Mouse (Mus musculus) MEL (cell line): ENCODE data around the gene Acot7. TPM values are rescaled to one million over a fixed set of nuclear protein-coding genes. Genes with fewer than 3 reads are reported as not detected.

Experiments
- DNase-seq: peaks from one replicate; pipeline ENCODE4 v3.0.0; 2011; ENCODE audit warnings: low read depth, low spot score
- H3K27ac ChIP-seq: 2 replicates; pipeline ENCODE4 v1.5.1; 2012; ENCODE audit warnings: low read depth, mild to moderate bottlenecking, control low read depth, low read length, moderate library complexity; ENCODE audit not compliant: control insufficient read depth
- H3K27me3 ChIP-seq, 2 experiments: fragments of 150-350 bp in 1 of 2; sonication (generic) in 1 of 2; 2 replicates each; pipeline ENCODE4 v1.6.1; 2012; ENCODE audit warnings: low read length in 2 of 2, mild to moderate bottlenecking in 2 of 2, improper control_type of control experiment in 1 of 2, moderate library complexity in 1 of 2; ENCODE audit not compliant: insufficient read depth in 2 of 2, control insufficient read depth in 1 of 2
- H3K36me3 ChIP-seq, 2 experiments: 2 replicates each; pipeline ENCODE4 v1.6.1; 2012 to 2014; ENCODE audit warnings: low read length in 2 of 2, improper control_type of control experiment in 1 of 2, inconsistent platforms in 1 of 2, mild to moderate bottlenecking in 1 of 2; ENCODE audit not compliant: insufficient read depth in 2 of 2, control insufficient read depth in 1 of 2
- H3K4me1 ChIP-seq, 2 experiments: fragments of 150-350 bp in 1 of 2; sonication (generic) in 1 of 2; 2 replicates each; pipeline ENCODE4 v1.6.1; 2012; ENCODE audit warnings: low read length in 2 of 2, improper control_type of control experiment in 1 of 2, mild to moderate bottlenecking in 1 of 2; ENCODE audit not compliant: insufficient read depth in 2 of 2, control insufficient read depth in 1 of 2
- H3K4me3 ChIP-seq, 2 experiments: fragments of 150-350 bp in 1 of 2; sonication (generic) in 1 of 2; 2 replicates each; pipeline ENCODE4 v1.5.1; 2012; ENCODE audit warnings: low read depth in 2 of 2, low read length in 2 of 2, mild to moderate bottlenecking in 2 of 2, moderate library complexity in 2 of 2, control low read depth in 1 of 2, improper control_type of control experiment in 1 of 2; ENCODE audit not compliant: control insufficient read depth in 1 of 2, insufficient read depth in 1 of 2
- H3K79me2 ChIP-seq: 2 replicates; pipeline ENCODE4 v1.6.1; 2012; ENCODE audit warnings: mild to moderate bottlenecking, low read length, moderate library complexity; ENCODE audit not compliant: control insufficient read depth, poor library complexity, insufficient read depth
- H3K9ac ChIP-seq: 2 replicates; pipeline ENCODE4 v1.6.1; 2012; ENCODE audit warnings: low read depth, mild to moderate bottlenecking, control low read depth, low read length, moderate library complexity; ENCODE audit not compliant: control insufficient read depth, poor library complexity, severe bottlenecking
- H3K9me3 ChIP-seq: fragments of 150-350 bp; sonication (generic); replicated peaks from 2 replicates; pipeline ENCODE4 v1.6.1; 2012; ENCODE audit warnings: mild to moderate bottlenecking, low read length, improper control_type of control experiment, moderate library complexity; ENCODE audit not compliant: insufficient read depth
- CTCF ChIP-seq, 3 experiments: IDR thresholded peaks in 2 of 3; conservative IDR thresholded peaks in 1 of 3; 2 replicates each; pipeline ENCODE4 v1.5.1; 2011 to 2012; ENCODE audit warnings: low read length in 3 of 3, low read depth in 2 of 3, mild to moderate bottlenecking in 2 of 3, improper control_type of control experiment in 1 of 3, inconsistent platforms in 1 of 3, mixed read lengths in 1 of 3, moderate library complexity in 1 of 3; ENCODE audit not compliant: control insufficient read depth in 1 of 3, insufficient read depth in 1 of 3, poor library complexity in 1 of 3, severe bottlenecking in 1 of 3
- ELF1 ChIP-seq: IDR thresholded peaks from 2 replicates; pipeline ENCODE4 v1.6.1; 2014; ENCODE audit warnings: low read depth, mild to moderate bottlenecking, inconsistent platforms, low read length, improper control_type of control experiment, moderate library complexity
- ETS1 ChIP-seq: IDR thresholded peaks from 2 replicates; pipeline ENCODE4 v1.6.1; 2012; ENCODE audit warnings: low read depth, mild to moderate bottlenecking, inconsistent platforms, low read length, improper control_type of control experiment, moderate library complexity
- GABPA ChIP-seq: IDR thresholded peaks from 2 replicates; pipeline ENCODE4 v1.6.1; 2012; ENCODE audit warnings: low read depth, mild to moderate bottlenecking, inconsistent platforms, low read length, improper control_type of control experiment, moderate library complexity
- HCFC1 ChIP-seq: IDR thresholded peaks from 2 replicates; pipeline ENCODE4 v1.6.1; 2012; ENCODE audit warnings: low read depth, mild to moderate bottlenecking, inconsistent platforms, low read length, improper control_type of control experiment, moderate library complexity
- MAX ChIP-seq: IDR thresholded peaks from 2 replicates; pipeline ENCODE4 v1.6.1; 2011; ENCODE audit warnings: low read length, improper control_type of control experiment
- MXI1 ChIP-seq: IDR thresholded peaks from 2 replicates; pipeline ENCODE4 v1.6.1; 2011; ENCODE audit warnings: mild to moderate bottlenecking, low read depth, low read length, improper control_type of control experiment
- NELFE ChIP-seq: IDR thresholded peaks from 2 replicates; pipeline ENCODE4 v1.6.1; 2011; ENCODE audit warnings: low read depth, low read length, improper control_type of control experiment
- POLR2A ChIP-seq, 2 experiments: IDR thresholded peaks; 2 replicates each; pipeline ENCODE4 v1.6.1; 2011 to 2012; ENCODE audit warnings: low read length in 2 of 2, mild to moderate bottlenecking in 2 of 2, control low read depth in 1 of 2, improper control_type of control experiment in 1 of 2, low read depth in 1 of 2, moderate library complexity in 1 of 2; ENCODE audit not compliant: control insufficient read depth in 1 of 2, insufficient read depth in 1 of 2, poor library complexity in 1 of 2
- POLR2AphosphoS2 ChIP-seq: IDR thresholded peaks from 2 replicates; pipeline ENCODE4 v1.6.1; 2011; ENCODE audit warnings: low read length, improper control_type of control experiment
- RAD21 ChIP-seq: IDR thresholded peaks from 2 replicates; pipeline ENCODE4 v1.6.1; 2011; ENCODE audit warnings: mild to moderate bottlenecking, low read depth, low read length, improper control_type of control experiment
- SIN3A ChIP-seq: IDR thresholded peaks from 2 replicates; pipeline ENCODE4 v1.6.1; 2012; ENCODE audit warnings: low read length, improper control_type of control experiment, inconsistent platforms
- SMC3 ChIP-seq: IDR thresholded peaks from 2 replicates; pipeline ENCODE4 v1.6.1; 2011; ENCODE audit warnings: low read depth, low read length, improper control_type of control experiment
- TAL1 ChIP-seq: IDR thresholded peaks from 2 replicates; pipeline ENCODE4 v1.6.1; 2012; ENCODE audit warnings: mild to moderate bottlenecking, inconsistent platforms, low read length, moderate library complexity, mixed read lengths
- UBTF ChIP-seq: IDR thresholded peaks from 2 replicates; pipeline ENCODE4 v1.6.1; 2012; ENCODE audit warnings: low read depth, mild to moderate bottlenecking, inconsistent platforms, low read length, improper control_type of control experiment, moderate library complexity, borderline replicate concordance; ENCODE audit not compliant: insufficient read depth
- USF2 ChIP-seq, 2 experiments: IDR thresholded peaks; 2 replicates each; pipeline ENCODE4 v1.6.1; 2011 to 2012; ENCODE audit warnings: improper control_type of control experiment in 2 of 2, low read length in 2 of 2, borderline replicate concordance in 1 of 2, inconsistent platforms in 1 of 2, low read depth in 1 of 2, mild to moderate bottlenecking in 1 of 2; ENCODE audit not compliant: insufficient read depth in 1 of 2
- ZC3H11A ChIP-seq: IDR thresholded peaks from 2 replicates; pipeline ENCODE4 v1.6.1; 2012; ENCODE audit warnings: low read depth, mild to moderate bottlenecking, inconsistent platforms, low read length, improper control_type of control experiment
- ZMIZ1 ChIP-seq: IDR thresholded peaks from 2 replicates; pipeline ENCODE4 v1.6.1; 2012; ENCODE audit warnings: low read depth, mild to moderate bottlenecking, inconsistent platforms, low read length, improper control_type of control experiment, moderate library complexity
- ZNF384 ChIP-seq: IDR thresholded peaks from 2 replicates; pipeline ENCODE4 v1.6.1; 2012; ENCODE audit warnings: low read depth, mild to moderate bottlenecking, inconsistent platforms, low read length, improper control_type of control experiment
- polyA plus RNA-seq, 2 experiments: library from polyadenylated mRNA; stranded (reverse) in 1 of 2; unstranded in 1 of 2; fragments of >175 nt in 1 of 2; fragments of >200 nt in 1 of 2; gene quantifications; 2 replicates each; pipeline versions ENCODE4 v1.2.1 to v1.2.4; 2012; ENCODE audit warnings: low replicate concordance in 2 of 2, low read depth in 1 of 2; ENCODE audit not compliant: insufficient read length in 2 of 2, insufficient read depth in 1 of 2, missing spikeins in 1 of 2
- total RNA-seq: library from RNA; depleted of rRNA; stranded (reverse); fragments of 300-350 nt; gene quantifications from 2 replicates; pipeline ENCODE4 v1.2.3, GENCODE M21; 2012

Acot7 gene
- total and polyA plus RNA-seq, 3 experiments, result 92.7 to 127 TPM; not detected in 1

DNA sequence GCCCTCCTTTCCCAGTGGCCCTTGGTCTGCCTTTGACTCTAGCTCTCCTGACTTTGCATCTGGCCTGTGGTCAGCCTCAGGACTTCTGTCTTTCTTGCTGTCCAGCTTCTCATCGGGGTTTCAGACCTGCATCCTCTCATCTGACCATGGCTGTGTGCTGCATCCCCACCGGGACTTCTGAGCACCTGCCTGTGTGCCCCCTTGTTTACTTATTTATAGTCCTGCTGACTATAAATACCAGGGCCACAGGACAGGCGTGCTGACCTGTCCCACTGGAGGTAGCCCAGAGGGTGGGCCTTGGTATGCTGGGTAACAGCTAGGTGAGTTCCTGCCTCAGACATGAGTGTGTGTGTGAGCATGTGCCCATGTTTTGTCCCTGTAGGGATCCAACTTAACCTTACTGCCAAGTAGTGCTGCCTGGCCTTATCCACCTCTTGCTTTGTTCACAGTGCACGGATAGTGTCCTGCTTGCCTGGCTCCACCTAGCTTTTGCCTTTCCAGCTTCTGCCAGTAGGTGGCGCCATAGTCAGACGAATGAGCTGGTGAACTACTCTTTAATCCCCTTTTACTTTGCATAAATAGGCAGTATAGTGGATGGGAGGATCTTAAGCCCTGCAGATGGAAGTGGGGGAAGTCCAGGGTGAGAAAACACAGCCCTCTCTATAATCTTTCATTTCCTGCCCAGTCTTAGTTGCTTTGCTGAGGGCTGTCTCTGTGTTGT lies 36.0 kb downstream of the Acot7 start:
- Histone ChIP-seq H3K36me3 (no peaks in the 10 kb centered on the region), H3K9me3 (no peaks in the 10 kb centered on the region), H3K9ac (no peak overlapping the region), H3K4me1 (no peaks in the 10 kb centered on the region; a peak in 1 of 4 replicates), H3K27me3 (no peaks in the 10 kb centered on the region), H3K79me2 (no peaks in the 10 kb centered on the region), H3K4me3 (no peak overlapping the region), H3K27ac (no peak overlapping the region)
- peak; percentile 85 for DNase-seq
- TF ChIP-seq MAX, result no peak
- TF ChIP-seq ZNF384, result 0 out of 2 replicates have a peak, but pooled peaks have one; percentile 17
- TF ChIP-seq ZMIZ1, result no peak
- TF ChIP-seq SMC3, result peak; percentile 80
- TF ChIP-seq ZC3H11A, result peak; percentile 61
- no peak for TF ChIP-seq USF2 (IDR thresholded peaks at IDR 0.05; ENCODE audit: borderline replicate concordance in 1 of 2, insufficient read depth in 1 of 2, low read depth in 1 of 2, low read length in 2 of 2)
- TF ChIP-seq UBTF, result no peak
- TF ChIP-seq CTCF (IDR thresholded peaks at IDR 0.05 in 2 of 3, conservative IDR thresholded peaks at IDR 0.05 in 1 of 3; ENCODE audit: control insufficient read depth in 1 of 3, insufficient read depth in 1 of 3, low read depth in 2 of 3, low read length in 3 of 3, poor library complexity in 1 of 3, severe bottlenecking in 1 of 3), result peak; percentile 90 to 98 (median 97)
- TF ChIP-seq GABPA, result no peak
- peak; percentile 23; the same call in 1 of the 2 replicates for TF ChIP-seq SIN3A
- no peak for TF ChIP-seq POLR2A (IDR thresholded peaks at IDR 0.05; ENCODE audit: control insufficient read depth in 1 of 2, insufficient read depth in 1 of 2, low read depth in 1 of 2, low read length in 2 of 2, poor library complexity in 1 of 2)
- TF ChIP-seq TAL1, result no peak
- TF ChIP-seq POLR2AphosphoS2, result no peak
- no peak for TF ChIP-seq ELF1
- peak; percentile 90 for TF ChIP-seq RAD21
- no peak for TF ChIP-seq ETS1
- no peak for TF ChIP-seq MXI1
- TF ChIP-seq NELFE, result no peak
- TF ChIP-seq HCFC1, result 0 out of 2 replicates have a peak, but pooled peaks have one; percentile 34

DNA sequence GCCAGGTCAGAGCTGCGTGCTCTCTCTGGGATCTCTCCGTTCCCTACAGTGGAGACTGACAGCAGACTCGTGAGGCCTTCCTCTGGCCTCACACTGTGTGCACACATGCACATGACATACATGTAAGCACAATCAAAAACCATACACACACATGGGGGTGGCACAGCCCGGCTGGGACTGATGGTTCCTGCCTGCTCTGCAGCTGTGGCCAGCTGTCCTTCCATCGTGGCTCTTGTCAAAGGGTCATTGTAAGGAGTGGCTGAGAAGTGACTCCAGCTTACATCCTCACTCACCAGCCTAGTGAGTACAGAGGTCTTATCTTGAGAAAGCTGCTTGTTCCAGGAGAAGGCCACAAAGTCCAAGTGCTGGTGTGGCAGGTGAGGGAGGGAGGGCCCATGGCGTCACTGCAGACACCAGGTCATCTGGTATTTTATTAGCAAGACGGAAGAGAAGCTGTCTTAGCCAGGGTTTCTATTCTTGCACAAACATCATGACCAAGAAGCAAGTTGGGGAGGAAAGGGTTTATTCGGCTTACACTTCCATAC lies 37.0 kb downstream of the Acot7 start:
- no peaks in the 10 kb centered on the region for H3K79me2 ChIP-seq
- TF ChIP-seq NELFE (no peak), SIN3A (no peak)
- H3K4me3 ChIP-seq, result no peak overlapping the region
- H3K9ac ChIP-seq, result no peak overlapping the region
- no peaks in the 10 kb centered on the region for H3K9me3 ChIP-seq
- no peaks in the 10 kb centered on the region for H3K27me3 ChIP-seq
- no peaks in the 10 kb centered on the region; a peak in 1 of 4 replicates for H3K4me1 ChIP-seq
- H3K36me3 ChIP-seq, result no peaks in the 10 kb centered on the region; a peak in 1 of 4 replicates
- no peak overlapping the region for H3K27ac ChIP-seq
- DNase-seq, result no peak
